ENCODE assay signal across 8 mouse cellular contexts in the genomic region with DNA sequence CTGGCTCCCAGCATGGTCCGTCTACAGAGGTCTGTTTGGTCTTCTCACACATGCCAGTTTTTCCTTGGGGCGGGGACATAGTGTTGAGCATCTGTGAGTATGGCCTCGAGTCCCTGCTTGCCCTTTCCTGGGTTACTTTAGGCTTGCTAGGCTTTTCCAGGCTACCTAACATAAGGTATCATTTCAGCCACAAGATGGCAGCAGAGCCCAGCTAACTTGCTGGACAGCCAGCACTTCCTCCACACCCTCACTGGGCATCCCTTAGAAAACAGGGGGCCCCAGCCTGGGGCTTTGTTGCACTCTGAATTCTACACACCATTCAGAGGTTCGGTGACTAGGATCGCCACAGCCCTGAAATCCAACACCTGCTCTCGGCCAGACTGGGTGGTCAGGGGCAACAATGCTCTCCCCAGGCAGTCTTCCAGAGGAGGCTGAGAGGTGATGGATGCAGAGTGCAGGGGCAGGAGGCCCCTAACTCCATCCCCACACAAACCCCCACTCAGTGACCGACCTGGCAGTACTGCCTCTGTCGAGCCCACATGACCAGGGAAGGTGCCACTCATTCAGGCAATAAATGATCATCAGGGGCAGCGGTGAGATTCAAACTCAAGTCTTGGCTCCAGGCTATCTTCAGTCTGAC. TPM values are rescaled to one million over a fixed set of nuclear protein-coding genes. Genes with fewer than 3 reads are reported as not detected.
DNase-seq lines count a peak whose midpoint lies in the region; ATAC-seq and TF ChIP-seq lines count a peak whose summit lies in the region.

No protein-coding gene starts in this region.

- no peaks in the 10 kb centered on the region for H3K27me3 ChIP-seq in embryonic facial prominence, embryonic 11.5 days (ENCODE audit: control insufficient read depth, insufficient read depth, low read length)
- H3K27me3 ChIP-seq in heart, embryonic 12.5 days (replicated peaks), result peaks cover 18% of the 10 kb centered on the region; the same call in 1 of the 2 replicates
- H3K27me3 ChIP-seq in kidney, postnatal 0 days (ENCODE audit: insufficient read depth, low read length), result no peaks in the 10 kb centered on the region
- no peaks in the 10 kb centered on the region for H3K27me3 ChIP-seq in liver, adult 2 months (ENCODE audit: control insufficient read depth, insufficient read depth, low read length)
- no peaks in the 10 kb centered on the region for H3K27me3 ChIP-seq in stomach, postnatal 0 days (ENCODE audit: control insufficient read depth, insufficient read depth, low read length)

- no peak for TF ChIP-seq EP300 in stomach, postnatal 0 days (optimal IDR thresholded peaks at IDR 0.05)

- 18% methylated on average over 9 of the region's 9 CpGs for WGBS in embryonic facial prominence, embryonic 11.5 days
- 28% methylated on average over 9 of the region's 9 CpGs for WGBS in heart, embryonic 12.5 days
- 16% methylated on average over 9 of the region's 9 CpGs for WGBS in kidney, postnatal 0 days
- WGBS in liver, adult 2 months, result 25% methylated on average over 9 of the region's 9 CpGs
- WGBS in stomach, postnatal 0 days, result 16% methylated on average over 9 of the region's 9 CpGs

- no peaks in the 10 kb centered on the region for H3K79me2 ChIP-seq in liver, adult 2 months (ENCODE audit: control insufficient read depth, insufficient read depth, low read length)

- no peaks in the 10 kb centered on the region for H3K9me3 ChIP-seq in embryonic facial prominence, embryonic 11.5 days (replicated peaks; ENCODE audit: control insufficient read depth, low read length)
- H3K9me3 ChIP-seq in heart, embryonic 12.5 days (replicated peaks), result no peaks in the 10 kb centered on the region
- H3K9me3 ChIP-seq in kidney, postnatal 0 days (replicated peaks; ENCODE audit: low read length), result no peaks in the 10 kb centered on the region
- no peaks in the 10 kb centered on the region for H3K9me3 ChIP-seq in stomach, postnatal 0 days (ENCODE audit: control insufficient read depth, low read length)

- no peak overlapping the region for H3K27ac ChIP-seq in embryonic facial prominence, embryonic 11.5 days (replicated peaks; ENCODE audit: low read depth, low read length)
- H3K27ac ChIP-seq in heart, embryonic 12.5 days (ENCODE audit: poor library complexity, severe bottlenecking), result no peak overlapping the region
- no peak overlapping the region for H3K27ac ChIP-seq in kidney, postnatal 0 days
- H3K27ac ChIP-seq in liver, adult 2 months (replicated peaks; ENCODE audit: insufficient read depth, low read depth, low read length), result no peak overlapping the region
- no peak overlapping the region for H3K27ac ChIP-seq in stomach, postnatal 0 days (replicated peaks)

- no peak overlapping the region for H3K4me2 ChIP-seq in embryonic facial prominence, embryonic 11.5 days (ENCODE audit: low read depth, low read length)
- H3K4me2 ChIP-seq in heart, embryonic 12.5 days, result no peak overlapping the region
- H3K4me2 ChIP-seq in kidney, postnatal 0 days (ENCODE audit: low read length), result no peak overlapping the region
- H3K4me2 ChIP-seq in stomach, postnatal 0 days (replicated peaks; ENCODE audit: low read depth), result no peak overlapping the region

- no peak overlapping the region for H3K4me3 ChIP-seq in embryonic facial prominence, embryonic 11.5 days (ENCODE audit: low read depth, low read length)
- no peak overlapping the region for H3K4me3 ChIP-seq in heart, embryonic 12.5 days
- no peak overlapping the region for H3K4me3 ChIP-seq in kidney, postnatal 0 days (replicated peaks; ENCODE audit: low read depth, low read length)
- no peak overlapping the region for H3K4me3 ChIP-seq in liver, adult 2 months (ENCODE audit: insufficient read depth, low read depth, low read length)
- no peak overlapping the region for H3K4me3 ChIP-seq in stomach, postnatal 0 days (ENCODE audit: low read depth, low read length)

- H3K4me1 ChIP-seq in embryonic facial prominence, embryonic 11.5 days (ENCODE audit: control insufficient read depth, insufficient read depth, low read length), result peaks cover 2% of the 10 kb centered on the region; the same call in 1 of the 2 replicates
- peaks cover 10% of the 10 kb centered on the region for H3K4me1 ChIP-seq in heart, embryonic 12.5 days (replicated peaks)
- no peaks in the 10 kb centered on the region for H3K4me1 ChIP-seq in kidney, postnatal 0 days (replicated peaks; ENCODE audit: insufficient read depth, low read length)
- H3K4me1 ChIP-seq in liver, adult 2 months (ENCODE audit: control insufficient read depth, insufficient read depth, low read length), result no peaks in the 10 kb centered on the region
- H3K4me1 ChIP-seq in stomach, postnatal 0 days (replicated peaks; ENCODE audit: control insufficient read depth, insufficient read depth), result no peaks in the 10 kb centered on the region

- ATAC-seq in embryonic facial prominence, embryonic 11.5 days (replicated peaks; ENCODE audit: insufficient number of reproducible peaks, low FRiP score, low TSS enrichment, low read depth), result peak; percentile 53
- peak; percentile 16; the same call in 1 of the 2 replicates for ATAC-seq in heart, embryonic 12.5 days (ENCODE audit: insufficient number of reproducible peaks, low FRiP score)
- ATAC-seq in kidney, postnatal 0 days (replicated peaks; ENCODE audit: low FRiP score, low read depth), result peak; percentile 67
- peak; percentile 62 for ATAC-seq in stomach, postnatal 0 days (ENCODE audit: low FRiP score, low TSS enrichment)

- TF ChIP-seq POLR2A in liver, adult 2 months (IDR thresholded peaks at IDR 0.05; ENCODE audit: extremely low read depth, insufficient read depth, low read length), result no peak

- peak; percentile 77 for DNase-seq in A20 (ENCODE audit: low read depth, low spot score)
- peak; percentile 90 for DNase-seq in adrenal gland, postnatal 14 days
- peak; percentile 94 for DNase-seq in embryonic facial prominence, embryonic 11.5 days (ENCODE audit: low spot score)
- DNase-seq in kidney, postnatal 0 days (ENCODE audit: low spot score), result peak; percentile 93
- peak; percentile 38 for DNase-seq in liver, adult 2 months (ENCODE audit: extremely low read depth, low read depth, low spot score)
- DNase-seq in neural tube, embryonic 10.5 days (ENCODE audit: extremely low spot score, low spot score), result peak; percentile 83
- DNase-seq in stomach, postnatal 0 days (ENCODE audit: low spot score), result peak; percentile 82

- no peaks in the 10 kb centered on the region for H3K36me3 ChIP-seq in embryonic facial prominence, embryonic 11.5 days (replicated peaks; ENCODE audit: control insufficient read depth, insufficient read depth, low read depth, low read length)
- H3K36me3 ChIP-seq in heart, embryonic 12.5 days, result no peaks in the 10 kb centered on the region
- no peaks in the 10 kb centered on the region for H3K36me3 ChIP-seq in kidney, postnatal 0 days (ENCODE audit: insufficient read depth, low read length)
- H3K36me3 ChIP-seq in liver, adult 2 months (ENCODE audit: control insufficient read depth, insufficient read depth, low read length), result no peaks in the 10 kb centered on the region
- H3K36me3 ChIP-seq in stomach, postnatal 0 days (ENCODE audit: control insufficient read depth, insufficient read depth, low read length), result no peaks in the 10 kb centered on the region

- H3K9ac ChIP-seq in embryonic facial prominence, embryonic 11.5 days (replicated peaks; ENCODE audit: low read length), result no peak overlapping the region
- no peak overlapping the region for H3K9ac ChIP-seq in heart, embryonic 12.5 days
- H3K9ac ChIP-seq in kidney, postnatal 0 days (ENCODE audit: low read depth, low read length), result no peak overlapping the region
- no peak overlapping the region for H3K9ac ChIP-seq in liver, adult 2 months (ENCODE audit: low read depth, low read length)
- H3K9ac ChIP-seq in stomach, postnatal 0 days (ENCODE audit: low read length), result no peak overlapping the region; the same call in 1 of the 2 replicates

- TF ChIP-seq CTCF in kidney, postnatal 0 days (IDR thresholded peaks at IDR 0.05; ENCODE audit: low read depth), result peak; percentile 87
- TF ChIP-seq CTCF in liver, adult 2 months (IDR thresholded peaks at IDR 0.05; ENCODE audit: low read depth, low read length), result peak; percentile 84
- TF ChIP-seq CTCF in stomach, postnatal 0 days (IDR thresholded peaks at IDR 0.05; ENCODE audit: low read depth), result peak; percentile 92

RNA-seq across cellular contexts. Expression of a gene that starts 14.3 kb away (rescaled TPM):
- total RNA-seq in adrenal gland, postnatal 14 days (2021), result 4.4 and 16.1 TPM in 2 replicates
- 5.2 and 6.2 TPM in 2 replicates for polyA plus RNA-seq in embryonic facial prominence, embryonic 11.5 days (2014; fragmentation: Nextera tagmentation; extraction: Ambion mirVana)
- polyA plus RNA-seq in heart, embryonic 12.5 days (2016; fragmentation: Nextera tagmentation; extraction: Ambion mirVana), result 3.0 and 3.3 TPM in 2 replicates
- 2.9 and 3.3 TPM in 2 replicates for polyA plus RNA-seq in kidney, postnatal 0 days (2015; fragmentation: Nextera tagmentation; extraction: Ambion mirVana)
- total RNA-seq in liver, adult 2 months (2014; rRNA removed), result 1.0 and 1.4 TPM in 2 replicates
- polyA plus RNA-seq in liver, adult 2 months (2012; rRNA removed), result 1.1 and 1.6 TPM in 2 replicates
- 2.0 and 2.2 TPM in 2 replicates for polyA plus RNA-seq in stomach, postnatal 0 days (2015; fragmentation: Nextera tagmentation; extraction: Ambion mirVana)

RNA-seq across cellular contexts. Expression of a gene that starts 55.2 kb away (rescaled TPM):
- total RNA-seq in adrenal gland, postnatal 14 days (2021), result 1.1 and 1.9 TPM in 2 replicates
- not detected in 2 replicates for polyA plus RNA-seq in embryonic facial prominence, embryonic 11.5 days (2014; fragmentation: Nextera tagmentation; extraction: Ambion mirVana)
- not detected in 2 replicates for polyA plus RNA-seq in heart, embryonic 12.5 days (2016; fragmentation: Nextera tagmentation; extraction: Ambion mirVana)
- polyA plus RNA-seq in kidney, postnatal 0 days (2015; fragmentation: Nextera tagmentation; extraction: Ambion mirVana), result not detected in 2 replicates
- total RNA-seq in liver, adult 2 months (2014; rRNA removed), result 27.0 and 55.0 TPM in 2 replicates
- 66.8 and 86.8 TPM in 2 replicates for polyA plus RNA-seq in liver, adult 2 months (2012; rRNA removed)
- polyA plus RNA-seq in stomach, postnatal 0 days (2015; fragmentation: Nextera tagmentation; extraction: Ambion mirVana), result not detected in 2 replicates

Comparison
In these comparisons a context has a peak if more than half of its experiments do, and no peak if none do; other contexts are left out.
1. DNase-seq: peak in every context shown above with its lines; median percentile 94 in embryonic facial prominence, embryonic 11.5 days; 93 in kidney, postnatal 0 days; 90 in adrenal gland, postnatal 14 days; 83 in neural tube, embryonic 10.5 days; 82 in stomach, postnatal 0 days; 77 in A20; 38 in liver, adult 2 months.
2. ATAC-seq: peak in every context shown above with its lines; median percentile 67 in kidney, postnatal 0 days; 62 in stomach, postnatal 0 days; 53 in embryonic facial prominence, embryonic 11.5 days; 16 in heart, embryonic 12.5 days.
3. RNA of a gene that starts 55.2 kb away (polyA plus RNA-seq): 66.8 to 86.8 TPM in liver, adult 2 months; not detected in stomach, postnatal 0 days, not detected in embryonic facial prominence, embryonic 11.5 days, not detected in heart, embryonic 12.5 days and not detected in kidney, postnatal 0 days; every median in the first group is over 10 times any median in the second.
4. Peak in every context shown above with its lines, with median percentiles within 50 percentile points of each other: CTCF ChIP-seq.